Mouse (Mus musculus): ENCODE results near the gene Zfp383. TPM values are rescaled to one million over a fixed set of nuclear protein-coding genes. Genes with fewer than 3 reads are reported as not detected.

Gene Zfp383
- total and polyA plus RNA-seq, 3 experiments = 0.04 to 2.2 TPM; not detected in 1

DNA sequence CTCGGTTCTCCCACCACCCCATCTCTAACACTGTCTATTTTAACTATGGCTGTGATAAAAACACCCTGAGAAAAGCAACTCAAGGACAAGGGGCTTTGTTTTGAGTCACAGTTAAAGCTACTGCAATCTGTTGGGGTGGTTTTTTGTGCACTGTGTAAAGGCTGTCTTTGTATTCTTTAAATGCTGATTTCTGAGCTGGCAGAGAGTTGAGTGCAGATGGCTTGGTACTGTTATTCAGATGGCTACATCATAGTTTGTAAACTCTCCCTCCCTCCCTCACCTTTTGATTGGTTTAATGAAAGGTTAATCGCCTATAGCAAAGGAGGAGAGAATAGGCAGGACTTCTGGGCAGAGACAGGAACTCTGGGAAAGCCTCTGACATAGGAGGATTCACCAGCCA lies 36.2 kb downstream of the Zfp383 start:
- Histone ChIP-seq H3K36me3 (replicated peaks) (peaks cover 64% of the 10 kb centered on the region), H3K4me3 (ENCODE audit: low read depth, low read length) (no peak overlapping the region), H3K4me1 (ENCODE audit: insufficient read depth, low read depth, low read length) (no peaks in the 10 kb centered on the region), H3K9me3 (replicated peaks) (no peaks in the 10 kb centered on the region), H3K27me3 (ENCODE audit: insufficient read depth, low read length) (no peaks in the 10 kb centered on the region)
- ATAC-seq (ENCODE audit: extremely low read depth, insufficient number of reproducible peaks, low FRiP score, poor library complexity, severe bottlenecking) (no peak), DNase-seq (ENCODE audit: low spot score) (no peak)
- no peak for TF ChIP-seq GATA1 (IDR thresholded peaks at IDR 0.05; ENCODE audit: borderline replicate concordance, low read length)

DNA sequence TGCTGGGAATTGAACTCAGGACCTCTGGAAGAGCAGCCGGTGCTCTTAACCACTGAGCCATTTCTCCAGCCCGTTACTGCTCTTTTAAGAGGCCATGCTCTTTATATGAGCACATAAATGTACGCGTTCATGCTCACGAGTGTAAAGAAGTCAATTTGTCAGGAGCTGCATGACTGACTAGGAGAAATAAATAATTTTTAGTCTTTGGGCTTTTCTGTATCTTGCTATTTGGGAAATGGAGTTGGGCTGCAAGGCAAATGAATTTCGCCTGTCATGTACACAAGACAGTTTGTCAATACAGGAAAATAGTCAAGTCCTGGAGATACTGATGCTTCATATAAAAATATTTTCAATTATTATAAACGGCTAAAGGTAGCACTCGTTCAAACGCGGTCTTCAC lies 45.1 kb downstream of the Zfp383 start:
- Histone ChIP-seq H3K36me3 (replicated peaks) (peaks cover 30% of the 10 kb centered on the region), H3K27me3 (ENCODE audit: insufficient read depth, low read length) (no peaks in the 10 kb centered on the region), H3K4me3 (ENCODE audit: low read depth, low read length) (peak overlapping the region; percentile 79), H3K4me1 (ENCODE audit: insufficient read depth, low read depth, low read length) (peaks cover 9% of the 10 kb centered on the region), H3K9me3 (replicated peaks) (no peaks in the 10 kb centered on the region)
- no peak for DNase-seq (ENCODE audit: low spot score)
- no peak for TF ChIP-seq GATA1 (IDR thresholded peaks at IDR 0.05; ENCODE audit: borderline replicate concordance, low read length)
- TF ChIP-seq GATA2 (IDR thresholded peaks at IDR 0.05; ENCODE audit: borderline replicate concordance, low read depth, low read length) = no peak
- no peak for TF ChIP-seq POLR2AphosphoS5 (IDR thresholded peaks at IDR 0.05; ENCODE audit: insufficient replicate concordance, low read depth, low read length)
- no peak for TF ChIP-seq TAL1 (conservative IDR thresholded peaks at IDR 0.05; ENCODE audit: low read depth, low read length)
- TF ChIP-seq CTCF (IDR thresholded peaks at IDR 0.05; ENCODE audit: low read depth, low read length) = no peak
- no peak for ATAC-seq (ENCODE audit: extremely low read depth, insufficient number of reproducible peaks, low FRiP score, poor library complexity, severe bottlenecking)

DNA sequence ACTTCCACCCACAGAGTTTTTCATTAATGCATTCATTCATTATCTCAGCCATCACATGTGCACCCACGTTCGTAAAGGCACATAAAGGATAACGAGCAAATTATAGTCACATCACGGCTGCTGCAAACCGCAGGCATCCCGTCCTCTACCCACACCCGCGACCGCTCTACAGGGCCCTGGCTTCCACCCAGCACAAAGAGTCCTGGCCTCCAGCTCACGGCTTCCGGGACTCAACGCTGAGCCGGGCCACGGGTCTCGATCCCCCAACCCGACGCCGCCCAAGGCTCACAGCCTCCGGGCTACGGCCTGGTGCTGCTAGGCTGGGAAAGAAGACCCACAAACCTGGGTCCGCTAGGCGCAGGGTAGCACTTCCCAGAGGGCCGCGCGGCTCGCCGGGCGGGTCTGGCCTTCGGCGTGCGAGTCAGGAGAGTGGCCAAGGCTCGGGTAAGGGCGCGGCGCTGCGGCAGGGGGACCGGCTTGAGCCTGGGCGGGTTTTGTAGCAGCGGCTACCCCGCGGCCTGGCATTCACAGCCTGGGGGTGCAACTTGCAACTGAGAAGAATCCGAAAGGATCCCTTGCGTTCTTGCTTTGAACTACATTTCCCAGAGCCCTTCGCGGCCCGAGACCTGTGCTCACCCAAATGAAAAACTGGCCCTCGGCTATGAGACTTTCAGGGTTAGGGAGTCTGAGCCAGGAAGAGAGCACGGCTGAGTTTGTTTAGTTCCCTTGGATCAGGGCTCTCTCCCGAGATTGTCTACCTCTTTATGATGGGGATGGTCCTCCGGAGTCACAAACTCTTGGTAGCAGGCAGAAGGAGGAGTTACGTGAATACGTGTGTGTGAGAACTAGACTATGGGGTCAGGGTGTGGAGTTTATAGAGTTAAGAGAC lies 45.7 kb downstream of the Zfp383 start, which contains the start of gene Zfp74:
Gene Zfp74, minus strand, starts transcription at position 577 of the 889 bp plus-strand sequence.
- no peak for TF ChIP-seq GATA1 (IDR thresholded peaks at IDR 0.05; ENCODE audit: borderline replicate concordance, low read length)
- no peak for TF ChIP-seq CTCF (IDR thresholded peaks at IDR 0.05; ENCODE audit: low read depth, low read length)
- no peak for TF ChIP-seq GATA2 (IDR thresholded peaks at IDR 0.05; ENCODE audit: borderline replicate concordance, low read depth, low read length)
- no peak for TF ChIP-seq TAL1 (conservative IDR thresholded peaks at IDR 0.05; ENCODE audit: low read depth, low read length)
- no peak for TF ChIP-seq POLR2AphosphoS5 (IDR thresholded peaks at IDR 0.05; ENCODE audit: insufficient replicate concordance, low read depth, low read length)
- no peaks in the 10 kb centered on the region for H3K9me3 ChIP-seq (replicated peaks)
- peak within 1 kb of the TSS; percentile 79 for H3K4me3 ChIP-seq (ENCODE audit: low read depth, low read length)
- ATAC-seq (ENCODE audit: extremely low read depth, insufficient number of reproducible peaks, low FRiP score, poor library complexity, severe bottlenecking) = peak; percentile 58
- H3K4me1 ChIP-seq (ENCODE audit: insufficient read depth, low read depth, low read length) = peaks cover 9% of the 10 kb centered on the region
- no peaks in the 10 kb centered on the region for H3K27me3 ChIP-seq (ENCODE audit: insufficient read depth, low read length)
- peak; percentile 78 for DNase-seq (ENCODE audit: low spot score)
- H3K36me3 ChIP-seq (replicated peaks) = peaks cover 25% of the 10 kb centered on the region

DNA sequence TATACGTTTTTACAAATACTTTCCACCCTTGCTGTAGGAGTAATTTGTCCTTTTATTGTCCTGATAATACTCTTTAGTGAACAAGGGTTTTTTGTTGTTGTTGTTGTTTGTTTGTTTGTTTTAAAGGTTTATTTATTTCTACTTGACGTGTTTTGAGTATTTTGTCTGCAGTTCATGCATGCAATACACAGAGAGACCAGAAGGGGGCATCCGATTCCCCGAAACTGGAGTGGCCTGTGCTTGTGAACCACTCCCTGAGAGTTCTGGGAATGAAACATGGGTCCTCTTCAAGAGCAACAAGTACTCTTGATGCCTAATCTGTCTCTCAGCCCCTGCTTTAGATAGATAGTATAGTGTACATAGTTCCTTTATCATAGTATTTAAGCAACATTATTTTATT lies 46.7 kb downstream of the Zfp383 start:
- Histone ChIP-seq H3K4me1 (ENCODE audit: insufficient read depth, low read depth, low read length) (peaks cover 9% of the 10 kb centered on the region), H3K27me3 (ENCODE audit: insufficient read depth, low read length) (no peaks in the 10 kb centered on the region), H3K4me3 (ENCODE audit: low read depth, low read length) (peak overlapping the region; percentile 79; the same call in 1 of the 2 replicates), H3K36me3 (replicated peaks) (peaks cover 17% of the 10 kb centered on the region), H3K9me3 (replicated peaks) (no peaks in the 10 kb centered on the region)
- no peak for TF ChIP-seq TAL1 (conservative IDR thresholded peaks at IDR 0.05; ENCODE audit: low read depth, low read length)
- TF ChIP-seq CTCF (IDR thresholded peaks at IDR 0.05; ENCODE audit: low read depth, low read length) = peak; percentile 63
- ATAC-seq (ENCODE audit: extremely low read depth, insufficient number of reproducible peaks, low FRiP score, poor library complexity, severe bottlenecking) (no peak), DNase-seq (ENCODE audit: low spot score) (peak; percentile 28)

DNA sequence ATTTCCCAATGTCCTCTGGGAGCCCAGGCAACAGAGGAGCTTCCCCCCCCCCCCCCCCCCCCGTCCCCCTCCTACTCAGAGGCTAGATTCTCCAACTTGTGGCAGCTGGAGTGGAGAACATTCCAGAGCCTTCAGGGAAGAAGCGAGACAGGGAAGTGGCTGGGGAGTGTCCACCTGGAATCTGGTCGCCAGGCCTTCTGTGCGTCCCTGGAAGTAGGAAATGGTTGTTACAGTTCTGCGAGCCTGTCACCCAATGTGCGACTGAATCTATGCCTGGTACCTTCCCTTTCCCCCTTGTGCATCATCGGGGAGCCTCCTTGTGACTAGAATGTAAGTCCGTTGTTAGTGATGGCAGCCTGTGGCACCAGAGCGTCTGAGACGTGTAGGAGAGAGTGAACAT lies 48.2 kb downstream of the Zfp383 start:
- DNase-seq (ENCODE audit: low spot score) (no peak), ATAC-seq (ENCODE audit: extremely low read depth, insufficient number of reproducible peaks, low FRiP score, poor library complexity, severe bottlenecking) (no peak)
- H3K9me3 ChIP-seq (replicated peaks) = no peaks in the 10 kb centered on the region
- H3K27me3 ChIP-seq (ENCODE audit: insufficient read depth, low read length) = no peaks in the 10 kb centered on the region
- H3K4me3 ChIP-seq (ENCODE audit: low read depth, low read length) = no peak overlapping the region
- H3K36me3 ChIP-seq (replicated peaks) = peaks cover 5% of the 10 kb centered on the region
- H3K4me1 ChIP-seq (ENCODE audit: insufficient read depth, low read depth, low read length) = peaks cover 9% of the 10 kb centered on the region
- TF ChIP-seq GATA2 (IDR thresholded peaks at IDR 0.05; ENCODE audit: borderline replicate concordance, low read depth, low read length) (no peak), GATA1 (IDR thresholded peaks at IDR 0.05; ENCODE audit: borderline replicate concordance, low read length) (no peak), POLR2AphosphoS5 (IDR thresholded peaks at IDR 0.05; ENCODE audit: insufficient replicate concordance, low read depth, low read length) (no peak), TAL1 (conservative IDR thresholded peaks at IDR 0.05; ENCODE audit: low read depth, low read length) (no peak), CTCF (IDR thresholded peaks at IDR 0.05; ENCODE audit: low read depth, low read length) (no peak)

DNA sequence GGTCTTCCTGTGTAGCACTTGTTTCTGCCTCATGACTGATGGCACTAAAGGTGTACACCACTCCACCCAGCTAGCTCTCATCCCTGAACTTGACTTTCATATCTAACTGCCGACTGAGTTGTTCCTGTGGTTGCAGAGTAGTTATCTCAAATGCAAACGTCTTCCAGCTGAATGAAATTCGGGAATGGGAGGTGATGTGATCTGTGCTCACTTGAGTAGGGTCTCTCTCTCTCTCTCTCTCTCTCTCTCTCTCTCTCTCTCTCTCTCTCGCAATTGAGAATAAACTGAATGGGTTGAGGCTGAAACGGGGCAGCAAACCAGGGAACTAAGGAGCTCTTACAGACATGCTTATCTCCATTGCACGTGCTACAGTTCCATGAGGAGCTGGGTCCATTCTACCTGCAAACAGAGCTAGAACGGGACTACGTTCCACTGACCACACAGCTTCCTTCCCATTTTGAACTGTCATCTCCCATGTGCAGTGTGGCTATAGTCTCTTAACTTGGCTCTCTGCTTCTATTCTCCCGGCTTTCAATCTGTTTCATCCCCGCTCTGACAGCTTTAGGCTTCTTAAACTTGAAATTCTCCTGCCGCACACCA lies 50.2 kb downstream of the Zfp383 start:
- H3K9me3 ChIP-seq (replicated peaks) = no peaks in the 10 kb centered on the region
- H3K27me3 ChIP-seq (ENCODE audit: insufficient read depth, low read length) = no peaks in the 10 kb centered on the region
- H3K36me3 ChIP-seq (replicated peaks) = no peaks in the 10 kb centered on the region
- TF ChIP-seq TAL1 (conservative IDR thresholded peaks at IDR 0.05; ENCODE audit: low read depth, low read length) = no peak
- no peak for TF ChIP-seq POLR2AphosphoS5 (IDR thresholded peaks at IDR 0.05; ENCODE audit: insufficient replicate concordance, low read depth, low read length)
- no peak for TF ChIP-seq GATA1 (IDR thresholded peaks at IDR 0.05; ENCODE audit: borderline replicate concordance, low read length)
- no peak for TF ChIP-seq GATA2 (IDR thresholded peaks at IDR 0.05; ENCODE audit: borderline replicate concordance, low read depth, low read length)
- no peak for TF ChIP-seq CTCF (IDR thresholded peaks at IDR 0.05; ENCODE audit: low read depth, low read length)
- no peak for DNase-seq (ENCODE audit: low spot score)
- H3K4me1 ChIP-seq (ENCODE audit: insufficient read depth, low read depth, low read length) = peaks cover 7% of the 10 kb centered on the region
- ATAC-seq (ENCODE audit: extremely low read depth, insufficient number of reproducible peaks, low FRiP score, poor library complexity, severe bottlenecking) = no peak
- no peak overlapping the region for H3K4me3 ChIP-seq (ENCODE audit: low read depth, low read length)

Measured in G1E (cell line).